Mouse (Mus musculus) heart, embryonic 16.5 days (tissue): ENCODE results near the gene Thbs1. TPM values are rescaled to one million over a fixed set of nuclear protein-coding genes. Genes with fewer than 3 reads are reported as not detected.

Experiments used
- ATAC-seq: fragments of 200-750 bp; cut with Nextera tagmentation; replicated peaks from 2 replicates; pipeline ENCODE4 v1.8.0; 2017; ENCODE audit warnings: moderate number of reproducible peaks; ENCODE audit not compliant: insufficient read depth, low FRiP score; ENCODE audit errors: extremely low read depth
- H3K27ac ChIP-seq: fragments of 300-500 bp; sonication (generic); 2 replicates; pipeline ENCODE4 v1.5.1; 2014; ENCODE audit warnings: mild to moderate bottlenecking, low read length, control low read depth, moderate library complexity
- H3K27me3 ChIP-seq: fragments of 300-500 bp; sonication (generic); 2 replicates; pipeline ENCODE4 v1.6.1; 2014; ENCODE audit warnings: low read length, mixed read lengths; ENCODE audit not compliant: control insufficient read depth, insufficient read depth
- H3K36me3 ChIP-seq: fragments of 300-500 bp; sonication (generic); 2 replicates; pipeline ENCODE4 v1.6.1; 2014; ENCODE audit not compliant: control insufficient read depth, insufficient read depth
- H3K4me1 ChIP-seq: fragments of 300-500 bp; sonication (generic); 2 replicates; pipeline ENCODE4 v1.6.1; 2014; ENCODE audit warnings: low read length, mixed read lengths; ENCODE audit not compliant: control insufficient read depth, insufficient read depth
- H3K4me2 ChIP-seq: fragments of 300-500 bp; sonication (generic); 2 replicates; pipeline ENCODE4 v1.6.1; 2014; ENCODE audit warnings: low read depth, mild to moderate bottlenecking, control low read depth, low read length
- H3K4me3 ChIP-seq: fragments of 300-500 bp; sonication (generic); 2 replicates; pipeline ENCODE4 v1.5.1; 2014; ENCODE audit warnings: mild to moderate bottlenecking, control low read depth, low read length
- H3K9ac ChIP-seq: fragments of 300-500 bp; sonication (generic); 2 replicates; pipeline ENCODE4 v1.6.1; 2014; ENCODE audit warnings: low read length, control low read depth
- H3K9me3 ChIP-seq: fragments of 300-500 bp; sonication (generic); replicated peaks from 2 replicates; pipeline ENCODE4 v1.6.1; 2016; ENCODE audit warnings: low read length; ENCODE audit not compliant: control insufficient read depth
- WGBS: fragments of 180-500 bp; shearing (Covaris S2); extraction: QIAGEN DNeasy Blood & Tissue Kit; methylation state at CpG from one replicate; pipeline ENCODE4 v1.1.7; 2014; 5-methylcytosine and 5-hydroxymethylcytosine counted together
- polyA plus RNA-seq: library from polyadenylated mRNA; unstranded; fragments of >200 nt; fragmentation: Nextera tagmentation; extraction: Ambion mirVana; gene quantifications from 2 replicates; pipeline ENCODE4 v1.2.1, GENCODE M21; 2015

The Thbs1 gene
- polyA plus RNA-seq, result 20.0 and 33.8 TPM in 2 replicates

GRCm38 (mm10) chr2:118111488-118112131 is at the start of gene Thbs1:
Gene Thbs1, plus strand, starts transcription at chr2:118111876.
- peak; percentile 84 for ATAC-seq
- H3K4me3 ChIP-seq, result peak within 1 kb of the TSS; percentile 63

GRCm38 (mm10) chr2:118064121-118064764 is 47.4 kb upstream of the Thbs1 start:
- no peaks in the 10 kb centered on the region for H3K9me3 ChIP-seq
- no peaks in the 10 kb centered on the region for H3K27me3 ChIP-seq
- 78% methylated on average over 11 of the region's 11 CpGs for WGBS
- H3K27ac ChIP-seq, result no peak overlapping the region
- H3K4me3 ChIP-seq, result no peak overlapping the region
- no peaks in the 10 kb centered on the region for H3K36me3 ChIP-seq
- no peak overlapping the region for H3K9ac ChIP-seq
- H3K4me2 ChIP-seq, result no peak overlapping the region
- ATAC-seq, result no peak
- no peaks in the 10 kb centered on the region for H3K4me1 ChIP-seq

More at GRCm38 (mm10) chr2:118111488-118112131, at the start of gene Thbs1:
- H3K4me1 ChIP-seq, result peaks cover 12% of the 10 kb centered on the region
- H3K9me3 ChIP-seq, result no peaks in the 10 kb centered on the region
- peak within 1 kb of the TSS; percentile 62 for H3K9ac ChIP-seq
- peak within 1 kb of the TSS; percentile 82 for H3K4me2 ChIP-seq
- H3K27me3 ChIP-seq, result peaks cover 6% of the 10 kb centered on the region
- H3K27ac ChIP-seq, result peak within 1 kb of the TSS; percentile 52
- 1% methylated on average over 34 of the region's 36 CpGs for WGBS
- no peaks in the 10 kb centered on the region for H3K36me3 ChIP-seq

DNA sequence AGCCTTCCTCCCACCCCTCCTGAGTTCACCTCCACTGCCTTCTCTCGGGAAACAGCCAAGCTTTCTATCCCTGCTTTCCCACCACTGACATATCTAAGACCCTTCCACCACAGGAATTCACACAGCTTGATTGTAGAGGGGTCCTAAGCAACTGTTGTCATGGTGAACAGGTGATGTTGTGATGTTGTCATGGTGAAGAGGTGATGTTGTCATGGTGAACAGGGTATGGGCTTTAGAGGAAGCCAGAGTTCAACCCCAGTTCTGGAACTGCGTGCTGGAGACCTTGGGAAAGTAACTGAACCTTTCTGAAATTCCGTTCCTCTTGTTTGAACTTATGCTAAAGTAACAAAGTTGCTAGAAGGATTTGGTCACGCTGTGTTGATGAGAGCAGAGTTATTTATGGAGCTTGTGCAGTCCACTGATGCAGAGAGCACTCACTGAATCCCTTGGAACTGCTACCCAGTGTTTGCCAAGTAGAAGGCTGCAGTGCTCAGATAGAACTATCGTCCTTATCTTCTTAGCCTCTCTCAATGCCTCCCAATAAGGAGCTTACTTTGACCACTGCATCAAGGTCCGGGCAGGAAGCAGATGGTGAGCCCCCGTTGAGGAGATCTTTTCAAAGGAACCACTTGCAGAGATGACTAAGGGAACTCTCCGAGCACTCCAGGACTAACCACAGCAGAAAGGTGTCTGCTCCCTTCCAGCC is 45.5 kb upstream of the Thbs1 start:
- whole genome bisulfite sequencing, result 44% methylated on average over 8 of the region's 8 CpGs
- Histone ChIP-seq H3K9me3 (no peaks in the 10 kb centered on the region), H3K4me3 (no peak overlapping the region), H3K4me2 (no peak overlapping the region), H3K36me3 (no peaks in the 10 kb centered on the region), H3K27ac (no peak overlapping the region), H3K4me1 (no peaks in the 10 kb centered on the region), H3K9ac (no peak overlapping the region), H3K27me3 (no peaks in the 10 kb centered on the region)
- no peak for ATAC-seq

GRCm38 (mm10) chr2:118069975-118070374 is 41.7 kb upstream of the Thbs1 start:
- 67% methylated on average over 5 of the region's 5 CpGs for WGBS

GRCm38 (mm10) chr2:118072811-118073372 is 38.8 kb upstream of the Thbs1 start:
- H3K9ac ChIP-seq, result no peak overlapping the region
- no peak for ATAC-seq
- H3K27ac ChIP-seq, result no peak overlapping the region
- no peak overlapping the region for H3K4me3 ChIP-seq
- H3K9me3 ChIP-seq, result no peaks in the 10 kb centered on the region
- 72% methylated on average over 7 of the region's 7 CpGs for WGBS
- no peak overlapping the region for H3K4me2 ChIP-seq
- no peaks in the 10 kb centered on the region for H3K27me3 ChIP-seq
- H3K4me1 ChIP-seq, result no peaks in the 10 kb centered on the region
- no peaks in the 10 kb centered on the region for H3K36me3 ChIP-seq

More at GRCm38 (mm10) chr2:118069975-118070374, 41.7 kb upstream of the Thbs1 start:
- H3K27me3 ChIP-seq, result no peaks in the 10 kb centered on the region
- H3K4me1 ChIP-seq, result no peaks in the 10 kb centered on the region
- H3K27ac ChIP-seq, result no peak overlapping the region
- H3K9ac ChIP-seq, result no peak overlapping the region
- H3K36me3 ChIP-seq, result no peaks in the 10 kb centered on the region
- no peak for ATAC-seq
- H3K9me3 ChIP-seq, result no peaks in the 10 kb centered on the region
- no peak overlapping the region for H3K4me3 ChIP-seq
- H3K4me2 ChIP-seq, result no peak overlapping the region

DNA sequence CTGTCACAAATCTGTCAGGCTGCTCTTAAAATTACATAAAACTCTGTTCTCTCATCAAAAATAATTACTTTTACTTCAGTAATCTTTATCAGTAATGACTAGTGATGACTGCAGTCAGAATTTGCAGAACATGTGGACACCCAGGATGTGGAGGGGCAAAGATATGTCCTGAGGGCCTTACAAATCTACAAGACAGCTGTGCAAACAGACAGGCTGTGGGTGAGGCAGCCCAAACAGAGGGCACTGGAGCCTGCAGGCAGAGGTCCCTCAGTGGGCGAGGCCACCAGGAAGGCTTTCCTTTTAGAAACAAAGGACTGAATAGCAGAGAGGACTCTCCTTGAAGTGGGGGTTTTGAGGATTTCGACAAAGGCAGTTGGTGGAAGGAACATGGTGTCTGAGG is 37.6 kb upstream of the Thbs1 start:
- no peak overlapping the region for H3K27ac ChIP-seq
- no peaks in the 10 kb centered on the region for H3K4me1 ChIP-seq
- H3K4me2 ChIP-seq, result no peak overlapping the region
- H3K27me3 ChIP-seq, result no peaks in the 10 kb centered on the region
- WGBS, result 63% methylated on average over 2 of the region's 2 CpGs
- H3K9ac ChIP-seq, result no peak overlapping the region
- H3K36me3 ChIP-seq, result no peaks in the 10 kb centered on the region
- no peak overlapping the region for H3K4me3 ChIP-seq
- no peaks in the 10 kb centered on the region for H3K9me3 ChIP-seq
- no peak for ATAC-seq

- H3K4me2 ChIP-seq, result no peak overlapping the region
- H3K27ac ChIP-seq, result no peak overlapping the region
- H3K9me3 ChIP-seq, result no peaks in the 10 kb centered on the region
- H3K27me3 ChIP-seq, result no peaks in the 10 kb centered on the region
- ATAC-seq, result no peak
- no peak overlapping the region for H3K4me3 ChIP-seq
- WGBS, result 76% methylated on average over 4 of the region's 4 CpGs
- no peaks in the 10 kb centered on the region for H3K4me1 ChIP-seq
- no peak overlapping the region for H3K9ac ChIP-seq
- H3K36me3 ChIP-seq, result no peaks in the 10 kb centered on the region
Measured at GRCm38 (mm10) chr2:118075165-118075564, 36.5 kb upstream of the Thbs1 start.

DNA sequence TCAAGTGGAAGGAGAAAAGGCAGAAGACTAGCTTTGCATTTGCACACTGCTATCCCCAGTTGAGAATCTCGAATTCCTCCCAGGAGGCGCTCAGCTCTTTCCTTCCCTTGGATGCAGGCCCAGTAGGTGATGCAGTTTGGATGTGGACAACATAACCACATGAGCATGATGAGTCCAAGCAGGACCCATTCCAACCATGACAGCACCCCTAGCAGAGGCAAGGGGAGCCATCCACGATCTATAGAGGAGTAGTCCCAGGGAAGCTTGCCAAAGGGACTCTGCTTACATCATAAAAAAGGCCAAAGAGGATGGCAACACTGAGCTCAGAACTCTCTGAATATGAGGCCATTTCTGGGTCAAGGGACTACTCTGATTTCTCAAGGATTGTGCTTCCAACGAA is 32.5 kb upstream of the Thbs1 start:
- ATAC-seq, result no peak
- no peak overlapping the region for H3K27ac ChIP-seq
- H3K4me1 ChIP-seq, result peaks cover 8% of the 10 kb centered on the region
- no peaks in the 10 kb centered on the region for H3K36me3 ChIP-seq
- H3K27me3 ChIP-seq, result no peaks in the 10 kb centered on the region
- 73% methylated on average over 4 of the region's 4 CpGs for WGBS
- no peaks in the 10 kb centered on the region for H3K9me3 ChIP-seq
- no peak overlapping the region for H3K4me2 ChIP-seq
- no peak overlapping the region for H3K9ac ChIP-seq
- no peak overlapping the region for H3K4me3 ChIP-seq

DNA sequence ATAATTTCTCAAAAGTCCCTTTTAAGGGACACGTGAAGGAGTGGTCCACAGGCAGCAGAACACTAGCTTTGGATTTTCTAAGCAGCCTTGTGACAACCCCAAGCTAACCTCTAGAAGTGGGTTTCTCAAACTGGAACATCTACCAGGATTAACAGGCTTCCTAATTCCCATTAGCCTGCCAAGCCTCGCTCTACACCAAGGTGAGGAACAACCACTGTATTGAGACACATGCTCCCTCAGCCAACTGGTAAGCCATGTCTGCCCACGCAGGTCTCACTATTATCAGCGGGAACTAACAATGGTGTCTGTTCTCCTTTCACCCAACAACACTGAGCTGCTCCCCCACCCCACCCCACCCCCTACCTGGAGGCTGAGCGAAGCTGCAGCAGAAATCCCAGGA is 30.1 kb upstream of the Thbs1 start:
- H3K4me2 ChIP-seq, result no peak overlapping the region
- no peaks in the 10 kb centered on the region for H3K36me3 ChIP-seq
- WGBS, result 75% methylated on average over 5 of the region's 5 CpGs
- H3K4me1 ChIP-seq, result peaks cover 8% of the 10 kb centered on the region
- no peak overlapping the region for H3K4me3 ChIP-seq
- no peak for ATAC-seq
- no peaks in the 10 kb centered on the region for H3K9me3 ChIP-seq
- no peak overlapping the region for H3K9ac ChIP-seq
- no peak overlapping the region for H3K27ac ChIP-seq
- H3K27me3 ChIP-seq, result no peaks in the 10 kb centered on the region
